Mouse (Mus musculus): ENCODE results near the gene Tcf20. TPM values are rescaled to one million over a fixed set of nuclear protein-coding genes. Genes with fewer than 3 reads are reported as not detected.
"Not testable (repeated sequence)": the region's sequence is repeated elsewhere in the genome, so short reads cannot be mapped to it uniquely, and the experiment has no call there.

The Tcf20 gene
- polyA plus RNA-seq, 1 experiment from 2014 or later: 5.6 TPM

DNA sequence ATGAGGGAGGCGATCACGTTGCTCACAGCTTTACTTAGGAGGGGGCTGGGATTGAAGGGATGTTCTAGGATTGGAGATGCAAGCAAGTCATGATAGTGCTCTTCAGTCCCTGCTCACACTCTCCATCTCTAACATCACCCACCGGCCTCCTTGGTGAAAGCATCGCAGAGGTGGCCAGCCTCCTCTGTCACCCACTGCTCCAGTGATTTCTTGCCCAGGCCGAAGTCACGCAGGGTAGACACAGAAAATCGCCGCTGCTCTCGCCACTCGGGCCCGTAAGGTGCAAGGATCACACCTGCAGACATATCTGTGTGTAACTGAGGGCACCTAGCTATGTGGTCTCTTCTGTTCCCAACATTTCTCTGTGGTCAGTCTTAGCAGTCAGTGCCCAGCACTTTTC lies 195.1 kb downstream of the Tcf20 start:
- Histone ChIP-seq H3K36me3 (ENCODE audit: insufficient read depth, low read length) (no peaks in the 10 kb centered on the region), H3K9me3 (replicated peaks; ENCODE audit: low read length) (no peaks in the 10 kb centered on the region), H3K9ac (ENCODE audit: low read depth, low read length) (no peak overlapping the region), H3K4me3 (replicated peaks; ENCODE audit: low read depth, low read length) (no peak overlapping the region), H3K4me2 (ENCODE audit: low read length) (no peak overlapping the region), H3K27me3 (ENCODE audit: insufficient read depth, low read length) (no peaks in the 10 kb centered on the region), H3K4me1 (replicated peaks; ENCODE audit: insufficient read depth, low read length) (no peaks in the 10 kb centered on the region), H3K27ac (no peak overlapping the region)
- no peak for TF ChIP-seq CTCF (IDR thresholded peaks at IDR 0.05; ENCODE audit: low read depth)
- 84% methylated on average over 11 of the region's 11 CpGs for WGBS
- ATAC-seq (replicated peaks; ENCODE audit: low FRiP score, low read depth) (no peak), DNase-seq (ENCODE audit: low spot score) (no peak)

- Histone ChIP-seq H3K36me3 (ENCODE audit: insufficient read depth, low read length) (no peaks in the 10 kb centered on the region), H3K27me3 (ENCODE audit: insufficient read depth, low read length) (no peaks in the 10 kb centered on the region), H3K27ac (no peak overlapping the region), H3K9me3 (replicated peaks; ENCODE audit: low read length) (no peaks in the 10 kb centered on the region), H3K4me2 (ENCODE audit: low read length) (no peak overlapping the region), H3K4me3 (replicated peaks; ENCODE audit: low read depth, low read length) (no peak overlapping the region), H3K4me1 (replicated peaks; ENCODE audit: insufficient read depth, low read length) (no peaks in the 10 kb centered on the region), H3K9ac (ENCODE audit: low read depth, low read length) (no peak overlapping the region)
- WGBS: 77% methylated on average over 1 of the region's 1 CpGs
- DNase-seq (ENCODE audit: low spot score) (no peak), ATAC-seq (replicated peaks; ENCODE audit: low FRiP score, low read depth) (no peak)
- no peak for TF ChIP-seq CTCF (IDR thresholded peaks at IDR 0.05; ENCODE audit: low read depth)
Measured at GRCm38 (mm10) chr15:82784581-82784980, 203.1 kb downstream of the Tcf20 start.

DNA sequence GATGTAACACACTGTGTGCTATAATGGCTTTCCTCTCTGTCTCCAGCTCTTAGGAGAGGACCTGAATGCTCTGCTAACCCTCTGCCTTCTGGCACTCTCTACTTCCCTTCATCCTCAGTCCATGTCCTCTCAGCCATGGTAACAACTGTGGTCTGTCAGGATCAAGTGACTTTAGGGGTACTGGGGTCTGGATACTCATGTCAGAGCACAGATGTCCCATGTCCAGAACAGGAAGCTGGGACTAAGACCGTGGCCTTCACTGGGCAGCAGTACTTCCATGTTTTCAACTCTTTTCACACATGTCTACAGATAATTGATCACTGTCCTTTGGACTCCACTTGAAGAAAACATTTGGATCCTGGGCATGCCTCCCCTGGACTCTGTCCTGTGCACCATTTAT lies 203.9 kb downstream of the Tcf20 start:
- H3K9me3 ChIP-seq (replicated peaks; ENCODE audit: low read length): no peaks in the 10 kb centered on the region
- ATAC-seq (replicated peaks; ENCODE audit: low FRiP score, low read depth) (0 out of 2 replicates have a peak, but pooled peaks have one; percentile 33), DNase-seq (ENCODE audit: low spot score) (peak; percentile 15)
- no peak overlapping the region for H3K9ac ChIP-seq (ENCODE audit: low read depth, low read length)
- H3K27ac ChIP-seq: no peak overlapping the region
- no peaks in the 10 kb centered on the region for H3K4me1 ChIP-seq (replicated peaks; ENCODE audit: insufficient read depth, low read length)
- no peak overlapping the region for H3K4me3 ChIP-seq (replicated peaks; ENCODE audit: low read depth, low read length)
- H3K4me2 ChIP-seq (ENCODE audit: low read length): no peak overlapping the region
- WGBS: 21% methylated on average over 1 of the region's 1 CpGs
- no peak for TF ChIP-seq CTCF (IDR thresholded peaks at IDR 0.05; ENCODE audit: low read depth)
- no peaks in the 10 kb centered on the region for H3K27me3 ChIP-seq (ENCODE audit: insufficient read depth, low read length)
- H3K36me3 ChIP-seq (ENCODE audit: insufficient read depth, low read length): no peaks in the 10 kb centered on the region

GRCm38 (mm10) chr15:82777856-82778255 lies 209.8 kb downstream of the Tcf20 start:
- H3K4me1 ChIP-seq (replicated peaks; ENCODE audit: insufficient read depth, low read length); DNase-seq (ENCODE audit: low spot score); H3K36me3 ChIP-seq (ENCODE audit: insufficient read depth, low read length); H3K4me2 ChIP-seq (ENCODE audit: low read length); H3K4me3 ChIP-seq (replicated peaks; ENCODE audit: low read depth, low read length); H3K27me3 ChIP-seq (ENCODE audit: insufficient read depth, low read length); H3K9ac ChIP-seq (ENCODE audit: low read depth, low read length); H3K27ac ChIP-seq; ATAC-seq (replicated peaks; ENCODE audit: low FRiP score, low read depth); H3K9me3 ChIP-seq (replicated peaks; ENCODE audit: low read length): not testable (repeated sequence)
- WGBS: 84% methylated on average over 5 of the region's 5 CpGs

DNA sequence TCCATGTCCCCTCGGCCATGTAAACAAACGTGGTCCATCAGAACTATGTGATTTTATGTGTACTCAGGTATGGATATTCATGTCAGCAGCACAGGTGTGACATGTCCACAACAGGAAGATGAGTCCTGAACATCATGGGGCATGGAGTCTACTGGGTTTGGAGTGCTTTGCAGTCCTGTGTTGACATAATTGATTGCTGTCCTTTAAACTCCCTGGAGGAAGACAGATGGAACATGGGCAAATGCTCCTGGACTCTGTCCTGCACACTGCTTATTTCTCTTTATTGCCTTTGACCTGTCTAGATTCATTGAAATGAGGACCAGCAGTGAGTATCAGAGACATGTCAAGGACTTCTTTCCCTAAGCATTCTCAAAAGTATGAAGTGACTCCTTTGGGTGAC lies 221.7 kb downstream of the Tcf20 start:
- no peak overlapping the region for H3K27ac ChIP-seq
- WGBS: 83% methylated on average over 2 of the region's 2 CpGs
- H3K27me3 ChIP-seq (ENCODE audit: insufficient read depth, low read length): no peaks in the 10 kb centered on the region
- no peaks in the 10 kb centered on the region for H3K4me1 ChIP-seq (replicated peaks; ENCODE audit: insufficient read depth, low read length)
- DNase-seq (ENCODE audit: low spot score) (no peak), ATAC-seq (replicated peaks; ENCODE audit: low FRiP score, low read depth) (no peak)
- no peak for TF ChIP-seq CTCF (IDR thresholded peaks at IDR 0.05; ENCODE audit: low read depth)
- no peak overlapping the region for H3K4me3 ChIP-seq (replicated peaks; ENCODE audit: low read depth, low read length)
- H3K4me2 ChIP-seq (ENCODE audit: low read length): no peak overlapping the region
- no peaks in the 10 kb centered on the region for H3K36me3 ChIP-seq (ENCODE audit: insufficient read depth, low read length)
- H3K9ac ChIP-seq (ENCODE audit: low read depth, low read length): no peak overlapping the region
- no peaks in the 10 kb centered on the region for H3K9me3 ChIP-seq (replicated peaks; ENCODE audit: low read length)

DNA sequence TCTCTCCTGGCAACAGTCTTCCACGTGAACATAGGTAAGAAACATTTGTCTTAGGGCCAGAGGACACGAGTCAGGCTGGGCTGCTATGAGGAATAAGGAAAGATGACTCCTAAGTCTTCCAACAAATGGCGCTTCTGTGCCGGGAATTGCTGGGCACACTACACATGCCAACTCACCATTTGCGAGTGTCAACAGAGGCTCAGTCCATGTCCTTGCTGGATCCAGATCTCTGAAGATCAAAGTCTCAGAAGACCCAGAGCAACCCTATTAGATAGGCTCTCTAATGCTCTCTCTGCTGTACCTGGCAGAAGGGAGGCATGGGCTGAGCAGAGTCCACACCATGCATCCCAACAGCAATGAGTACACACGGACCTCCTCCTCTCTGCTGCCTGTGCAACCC lies 222.8 kb downstream of the Tcf20 start:
- H3K9me3 ChIP-seq (replicated peaks; ENCODE audit: low read length): no peaks in the 10 kb centered on the region
- H3K27me3 ChIP-seq (ENCODE audit: insufficient read depth, low read length): no peaks in the 10 kb centered on the region
- DNase-seq (ENCODE audit: low spot score) (no peak), ATAC-seq (replicated peaks; ENCODE audit: low FRiP score, low read depth) (no peak)
- TF ChIP-seq CTCF (IDR thresholded peaks at IDR 0.05; ENCODE audit: low read depth): no peak
- H3K27ac ChIP-seq: no peak overlapping the region
- 87% methylated on average over 6 of the region's 6 CpGs for WGBS
- H3K4me3 ChIP-seq (replicated peaks; ENCODE audit: low read depth, low read length): no peak overlapping the region
- H3K9ac ChIP-seq (ENCODE audit: low read depth, low read length): no peak overlapping the region
- no peaks in the 10 kb centered on the region for H3K36me3 ChIP-seq (ENCODE audit: insufficient read depth, low read length)
- no peaks in the 10 kb centered on the region for H3K4me1 ChIP-seq (replicated peaks; ENCODE audit: insufficient read depth, low read length)
- no peak overlapping the region for H3K4me2 ChIP-seq (ENCODE audit: low read length)

DNA sequence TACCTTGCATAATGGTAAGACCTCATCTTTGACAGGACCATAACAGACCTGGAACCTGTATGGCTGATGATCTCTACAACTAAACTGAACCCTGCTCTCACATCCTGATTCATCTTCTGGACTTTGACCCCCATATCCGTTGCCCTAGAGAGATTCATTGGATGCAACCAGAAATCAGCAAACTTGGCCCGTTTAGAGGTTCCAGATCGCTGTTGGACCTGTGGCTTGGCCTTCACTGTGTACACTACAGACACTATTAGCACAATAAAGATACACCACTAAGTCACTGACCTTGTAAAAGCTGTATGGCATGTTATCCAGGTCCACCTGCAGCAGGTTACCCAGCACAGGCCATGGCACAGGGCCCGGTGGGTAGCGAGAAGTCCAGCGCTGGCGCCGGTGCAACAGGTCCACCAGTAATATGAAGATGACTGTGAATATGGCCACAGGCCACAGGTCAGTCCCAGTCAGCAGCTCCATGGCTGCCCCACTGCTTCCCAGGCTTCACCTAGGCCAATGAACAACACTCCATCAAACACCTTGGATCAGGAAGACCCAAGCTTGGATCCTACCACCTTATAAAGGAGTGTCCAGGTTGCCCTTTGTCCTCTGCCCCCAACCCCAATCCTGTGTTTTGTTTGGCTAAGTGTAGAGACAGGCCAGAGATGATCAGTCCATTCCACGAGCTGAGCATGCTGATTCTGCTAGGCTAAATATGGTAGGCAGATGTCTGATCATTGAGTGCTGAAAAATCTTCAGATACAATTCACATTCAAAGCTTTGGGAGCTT lies 223.8 kb downstream of the Tcf20 start, which contains the start of gene Cyp2d40:
Gene Cyp2d40, minus strand, starts transcription at position 553 of the 790 bp plus-strand sequence.
- Histone ChIP-seq H3K4me1 (replicated peaks; ENCODE audit: insufficient read depth, low read length) (no peaks in the 10 kb centered on the region), H3K9me3 (replicated peaks; ENCODE audit: low read length) (no peaks in the 10 kb centered on the region), H3K36me3 (ENCODE audit: insufficient read depth, low read length) (no peaks in the 10 kb centered on the region), H3K4me2 (ENCODE audit: low read length) (no peak within 1 kb of the TSS), H3K27ac (no peak within 1 kb of the TSS), H3K4me3 (replicated peaks; ENCODE audit: low read depth, low read length) (no peak within 1 kb of the TSS), H3K9ac (ENCODE audit: low read depth, low read length) (no peak within 1 kb of the TSS), H3K27me3 (ENCODE audit: insufficient read depth, low read length) (no peaks in the 10 kb centered on the region)
- 93% methylated on average over 9 of the region's 9 CpGs for WGBS
- DNase-seq (ENCODE audit: low spot score) (no peak), ATAC-seq (replicated peaks; ENCODE audit: low FRiP score, low read depth) (no peak)
- no peak for TF ChIP-seq CTCF (IDR thresholded peaks at IDR 0.05; ENCODE audit: low read depth)

Small RNA genes within 50 kb of the gene (microRNA-seq; reads per million reads assigned to microRNA genes)
- gene Gm27618 (not detected), gene Mir3080 (5.8 reads per million, percentile 16 among the genes with 10 or more reads in this experiment)

Other genes with a start within 250 kb of the Tcf20 start
- gene Cyp2d40, start 223.7 kb downstream of the Tcf20 start, polyA plus RNA-seq (2015; fragmentation: Nextera tagmentation; extraction: Ambion mirVana): not detected in 2 replicates
- 55.2 and 65.8 TPM in 2 replicates for gene Cyp2d26, start 193.6 kb downstream of the Tcf20 start, polyA plus RNA-seq (2015; fragmentation: Nextera tagmentation; extraction: Ambion mirVana)
- 2.2 and 2.3 TPM in 2 replicates for gene Nfam1, start 45.4 kb upstream of the Tcf20 start, polyA plus RNA-seq (2015; fragmentation: Nextera tagmentation; extraction: Ambion mirVana)
- gene Serhl, start 101.6 kb upstream of the Tcf20 start, polyA plus RNA-seq (2015; fragmentation: Nextera tagmentation; extraction: Ambion mirVana): 76.5 and 83.5 TPM in 2 replicates
- 52.9 and 56.2 TPM in 2 replicates for gene Rrp7a, start 134.9 kb upstream of the Tcf20 start, polyA plus RNA-seq (2015; fragmentation: Nextera tagmentation; extraction: Ambion mirVana)
- 88.6 and 101 TPM in 2 replicates for gene Poldip3, start 161.5 kb upstream of the Tcf20 start, polyA plus RNA-seq (2015; fragmentation: Nextera tagmentation; extraction: Ambion mirVana)
- 90.9 and 104 TPM in 2 replicates for gene Cyb5r3, start 184.7 kb upstream of the Tcf20 start, polyA plus RNA-seq (2015; fragmentation: Nextera tagmentation; extraction: Ambion mirVana)